Mouse (Mus musculus): ENCODE measurements at regions not wholly inside any gene's neighbourhood (a gene's known extent, or its start where the extent isn't known, plus 50 kb on each side); places are given as distances from the start of the nearest gene placed in this dataset.
"Not testable (repeated sequence)": the region's sequence is repeated elsewhere in the genome, so short reads cannot be mapped to it uniquely, and the experiment has no call there.

GRCm38 (mm10) chr6:47679946-47680345 is 84.8 kb upstream of the Ezh2 start:
- DNase-seq (ENCODE audit: low spot score in 2 of 2) = not testable (repeated sequence)

- DNase-seq (ENCODE audit: low spot score in 2 of 2) = peak; percentile 29 to 40
Measured at GRCm38 (mm10) chr6:47672741-47673140, 77.6 kb upstream of the Ezh2 start.

- DNase-seq (ENCODE audit: low spot score in 2 of 2) = peak; percentile 42 to 48
Measured at GRCm38 (mm10) chr6:47652880-47653279, 57.7 kb upstream of the Ezh2 start.

- not testable (repeated sequence) for DNase-seq (ENCODE audit: low spot score in 2 of 2)
Measured at GRCm38 (mm10) chr6:47651385-47651718, 56.2 kb upstream of the Ezh2 start.

- DNase-seq (ENCODE audit: low spot score in 2 of 2) = peak; percentile 82 to 88
Measured at GRCm38 (mm10) chr6:47650463-47651384, 55.6 kb upstream of the Ezh2 start.

DNA sequence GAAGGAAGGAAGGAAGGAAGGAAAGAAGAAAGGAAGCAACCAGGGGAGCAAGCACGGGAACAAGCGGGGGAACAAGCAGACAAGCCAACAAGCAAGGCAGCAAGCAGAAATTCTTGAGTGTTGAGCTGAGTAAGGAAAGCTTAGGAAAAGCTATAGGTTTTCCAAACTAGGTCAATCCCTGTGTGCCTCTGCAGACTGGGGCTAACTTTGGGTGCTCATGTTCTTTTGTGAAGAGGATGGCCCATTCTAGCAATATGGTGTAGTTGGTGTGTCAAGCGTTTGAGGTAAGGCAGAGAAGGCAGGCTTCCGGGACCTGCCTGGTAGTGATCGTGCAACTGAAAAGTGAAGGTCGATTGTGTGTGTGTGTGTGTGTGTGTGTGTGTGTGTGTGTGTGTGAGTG is 54.8 kb upstream of the Ezh2 start:
- peak in 1 of 2 experiments; percentile 8 for DNase-seq (ENCODE audit: low spot score in 2 of 2)

DNA sequence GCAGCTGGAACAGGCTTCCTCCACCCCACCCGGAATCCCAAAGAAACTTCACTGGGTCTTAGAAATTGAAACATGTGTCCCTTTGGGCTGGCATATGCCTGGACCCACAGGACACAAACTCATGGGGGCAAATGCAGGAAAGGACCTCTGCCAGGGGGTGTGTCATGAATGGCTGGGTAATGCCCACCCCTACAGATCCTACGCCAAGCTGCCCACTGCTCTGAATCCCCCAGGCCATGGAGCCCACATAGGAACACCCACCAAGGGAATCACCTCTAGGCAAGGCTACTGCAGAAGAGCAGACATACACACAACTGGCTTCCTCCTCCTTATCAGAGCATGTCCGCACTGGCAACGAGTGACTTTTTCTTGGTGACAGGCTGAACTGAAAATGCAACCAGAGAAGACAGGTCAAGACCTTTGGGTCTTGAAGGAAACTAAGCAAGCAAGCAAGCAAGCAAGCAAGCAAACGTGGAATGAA is 54.4 kb upstream of the Ezh2 start:
- peak in 1 of 2 experiments; percentile 3 for DNase-seq (ENCODE audit: low spot score in 2 of 2)

DNA sequence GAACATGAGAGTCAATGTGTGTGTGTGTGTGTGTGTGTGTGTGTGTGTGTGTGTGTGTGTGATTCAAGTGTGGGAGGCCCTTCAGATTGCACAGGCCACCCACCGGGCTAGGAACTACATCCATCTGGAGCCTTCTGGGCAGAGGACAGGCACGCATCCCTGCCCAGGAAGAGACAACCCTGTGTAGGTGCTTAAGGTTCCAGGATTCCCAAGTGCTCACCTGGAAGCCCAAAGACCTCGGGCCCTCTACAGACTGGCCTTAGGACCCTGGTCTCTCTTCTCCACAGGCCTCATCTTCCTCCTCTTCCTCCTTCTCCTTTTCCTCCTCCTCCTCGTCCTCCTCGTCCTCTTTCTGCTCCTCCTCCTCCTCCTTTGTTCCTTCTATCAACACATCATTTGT is 53.8 kb upstream of the Ezh2 start:
- DNase-seq (ENCODE audit: low spot score in 2 of 2) = peak in 1 of 2 experiments; percentile 2

DNA sequence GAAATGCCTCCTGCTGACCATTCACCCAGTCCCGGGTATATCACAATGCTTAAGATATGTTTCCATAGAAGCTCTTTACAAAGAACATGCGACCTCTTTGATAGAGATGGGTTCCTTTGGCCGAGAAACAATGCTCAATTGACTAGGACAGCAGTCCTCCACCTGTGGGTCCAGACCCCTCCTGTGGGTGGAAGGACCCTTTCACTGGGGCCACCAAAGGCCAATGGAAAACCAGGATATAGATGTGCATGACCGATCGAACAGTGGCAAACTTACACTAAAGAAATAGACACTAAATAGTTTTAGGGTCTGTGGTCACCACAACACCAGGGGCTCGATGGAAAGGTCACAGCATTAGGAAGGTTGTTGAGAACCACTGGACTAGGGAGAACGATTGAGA is 53.2 kb upstream of the Ezh2 start:
- no peak for DNase-seq (ENCODE audit: low spot score in 2 of 2)

GRCm38 (mm10) chr6:47647876-47648275 is 52.7 kb upstream of the Ezh2 start:
- DNase-seq (ENCODE audit: low spot score in 2 of 2) = no peak

GRCm38 (mm10) chr6:47646731-47647567 is 51.8 kb upstream of the Ezh2 start:
- DNase-seq (ENCODE audit: low spot score in 2 of 2) = no peak

- DNase-seq (ENCODE audit: low spot score in 2 of 2) = no peak
Measured at GRCm38 (mm10) chr6:47646022-47646421, 50.9 kb upstream of the Ezh2 start.
